Mouse (Mus musculus): ENCODE data around the gene Dnah7b.
"Not testable (repeated sequence)": the region's sequence is repeated elsewhere in the genome, so short reads cannot be mapped to it uniquely, and the experiment has no call there.

DNA sequence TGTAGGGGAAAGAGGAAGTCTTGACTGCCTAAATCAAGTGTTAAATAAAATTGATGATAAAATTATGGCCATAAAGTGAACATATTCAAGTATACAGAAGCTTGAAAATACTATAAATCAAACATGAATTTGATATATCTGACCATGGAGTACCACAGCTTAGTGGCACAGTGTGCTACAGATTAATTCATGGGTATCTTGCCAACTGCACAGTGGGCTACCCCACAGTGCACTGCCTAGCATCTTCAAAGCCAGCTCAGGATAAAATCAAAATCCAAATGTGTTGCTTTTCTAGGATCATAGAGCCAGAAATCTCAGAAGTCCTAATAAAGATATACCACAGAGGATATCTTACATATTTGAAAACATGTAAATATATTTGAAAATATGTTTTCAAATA is 46.5 kb downstream of the Dnah7b start:
- not testable (repeated sequence) for TF ChIP-seq CTCF (IDR thresholded peaks at IDR 0.05; ENCODE audit: low read depth, low read length); POLR2A (IDR thresholded peaks at IDR 0.05; ENCODE audit: insufficient read depth, low read length)

Measured in ES-Bruce4 (cell line).